Mouse (Mus musculus): ENCODE data around the gene Mov10l1. TPM values are rescaled to one million over a fixed set of nuclear protein-coding genes. Genes with fewer than 3 reads are reported as not detected.
A peak's percentile ranks its signal among the peaks of the same experiment; 100 is the strongest.

The Mov10l1 gene
- total RNA-seq, 2 experiments from 2014 or later, result not detected

DNA sequence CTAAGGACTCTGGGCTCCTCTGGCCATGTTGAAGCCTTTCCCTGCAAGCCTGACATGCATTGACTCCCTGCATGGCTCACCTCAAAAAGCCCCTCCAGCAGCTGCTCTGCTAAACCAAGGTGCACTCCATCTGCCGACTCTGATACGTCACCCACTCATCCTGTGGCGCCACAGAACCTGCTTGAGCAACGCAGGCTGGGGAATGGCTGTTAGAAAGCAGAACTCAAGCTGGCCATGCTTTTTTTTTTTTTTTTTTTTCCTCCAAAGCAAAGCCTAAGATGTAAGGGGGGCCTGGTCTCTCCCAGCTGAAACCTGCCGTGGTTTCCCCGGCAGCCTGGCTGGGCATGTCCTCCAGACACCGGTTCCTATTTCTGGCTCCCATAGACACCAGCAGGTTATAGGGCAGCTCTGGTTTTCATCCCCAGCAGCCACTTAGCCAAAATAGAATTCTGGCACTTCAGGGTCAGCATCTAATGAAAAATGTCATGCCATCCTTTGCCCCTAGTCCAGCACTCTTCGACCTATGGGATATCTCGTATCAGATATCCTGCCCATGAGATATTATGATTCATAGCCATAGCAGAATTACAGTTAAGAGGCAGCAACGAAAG lies 91.4 kb downstream of the Mov10l1 start:
- peak; percentile 43 for ATAC-seq (ENCODE audit: poor library complexity, severe bottlenecking)

DNA sequence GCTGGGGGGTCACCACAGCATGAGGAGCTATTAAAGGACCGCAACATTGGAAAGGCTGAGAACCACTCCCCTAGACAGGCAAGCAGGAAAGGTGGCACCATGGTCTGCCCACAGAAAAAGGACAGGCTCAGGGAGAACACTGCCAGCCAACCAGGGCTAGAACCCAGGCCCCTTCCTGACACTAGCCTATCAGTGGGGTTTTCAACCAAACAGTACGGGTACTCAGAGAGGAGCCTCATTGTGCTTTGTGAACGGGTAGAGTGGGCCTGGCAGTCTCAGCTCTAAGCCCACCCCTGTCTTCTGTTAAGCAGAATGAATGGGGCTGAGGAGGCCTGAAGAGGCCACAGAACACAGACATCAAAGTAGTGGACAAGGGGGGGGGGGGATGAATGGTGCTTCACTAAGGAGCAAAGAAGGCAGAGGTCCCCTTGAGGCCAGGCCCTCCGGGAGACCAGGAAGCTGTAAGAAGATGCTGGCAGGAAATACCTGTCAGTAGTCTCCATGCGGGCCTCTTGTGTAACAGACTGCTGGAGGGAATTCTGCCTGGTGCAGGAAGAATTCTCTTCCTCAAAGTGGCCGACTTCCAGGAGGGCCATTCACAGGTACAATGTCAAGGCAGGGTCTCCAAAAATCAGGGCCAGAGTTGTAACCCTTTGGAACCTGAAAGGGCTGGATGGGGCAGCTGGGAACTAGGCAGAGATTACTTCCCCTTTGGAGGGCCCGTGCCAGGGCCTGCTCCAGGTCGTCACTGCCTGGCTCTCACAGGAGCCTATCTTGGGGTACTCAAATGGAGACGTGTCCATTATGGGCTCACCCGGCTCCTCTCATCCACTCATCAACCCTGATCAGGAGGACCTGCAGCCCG lies 92.1 kb downstream of the Mov10l1 start, which contains the start of gene Trabd:
TSS of gene Trabd (plus strand) at position 512 of the 865 bp plus-strand sequence.
- peak; percentile 30 for ATAC-seq (ENCODE audit: poor library complexity, severe bottlenecking)

DNA sequence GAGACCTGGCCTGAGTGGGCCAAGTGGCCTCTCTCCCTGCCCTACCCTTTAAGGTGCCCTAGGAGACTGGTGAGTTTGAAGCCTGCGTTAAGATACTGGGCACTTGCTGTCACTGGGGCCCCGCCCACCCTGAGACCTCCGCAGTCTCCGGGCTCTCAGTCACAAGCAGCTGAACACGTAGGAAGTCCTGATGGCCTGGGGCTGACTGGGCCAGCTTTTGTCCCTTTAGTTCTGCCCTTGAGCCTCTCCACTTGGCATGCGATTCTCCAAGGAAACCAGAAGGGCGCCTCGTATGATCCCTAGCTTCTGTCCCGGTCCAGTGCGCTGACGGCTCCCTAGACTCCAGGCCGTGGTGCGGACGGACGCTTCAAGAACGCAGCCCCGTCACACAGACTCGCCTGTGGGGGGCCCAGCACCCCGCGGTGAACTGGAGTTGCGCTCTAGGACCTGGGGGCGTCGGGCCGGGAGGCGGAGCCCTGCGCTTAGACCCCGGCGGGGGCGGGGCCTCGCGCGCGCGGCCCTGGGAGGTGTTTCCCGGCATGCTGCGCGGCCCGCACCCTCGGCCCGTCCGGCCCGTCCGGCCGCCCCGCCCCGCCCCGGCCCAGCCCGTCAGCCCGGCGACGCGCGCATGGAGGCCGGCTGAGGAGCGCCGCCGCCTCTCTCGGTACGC lies 92.9 kb downstream of the Mov10l1 start:
- peak; percentile 60 for ATAC-seq (ENCODE audit: poor library complexity, severe bottlenecking)

DNA sequence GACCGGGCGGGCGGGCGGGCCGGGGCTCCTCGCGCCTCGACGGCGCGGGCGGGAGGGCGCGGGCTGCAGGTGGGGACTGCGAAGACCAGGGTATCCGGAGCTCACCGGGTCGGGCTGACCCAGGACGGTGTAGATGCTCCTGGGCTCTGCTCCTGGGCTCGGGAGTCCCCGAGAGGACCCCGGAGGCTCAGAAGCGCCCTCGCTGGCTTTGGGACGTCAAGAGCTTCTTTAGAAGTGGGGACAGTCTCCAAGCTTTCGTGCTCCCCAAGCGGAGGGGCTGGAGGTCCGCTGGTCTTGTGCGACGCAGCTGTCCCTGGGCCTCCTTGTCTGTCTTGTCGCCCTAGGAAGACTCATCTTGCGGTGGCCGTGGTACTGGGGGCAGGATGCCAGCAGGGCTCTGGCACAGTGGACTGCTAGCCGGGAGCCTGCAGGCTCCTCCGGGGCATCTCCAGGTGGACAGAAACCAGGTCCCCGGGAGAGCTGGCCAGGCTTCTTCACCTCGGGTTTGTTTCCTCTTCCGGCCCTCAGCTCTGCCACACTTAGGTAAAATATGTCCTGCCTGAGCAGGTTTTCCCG lies 93.5 kb downstream of the Mov10l1 start:
- no peak for ATAC-seq (ENCODE audit: poor library complexity, severe bottlenecking)

DNA sequence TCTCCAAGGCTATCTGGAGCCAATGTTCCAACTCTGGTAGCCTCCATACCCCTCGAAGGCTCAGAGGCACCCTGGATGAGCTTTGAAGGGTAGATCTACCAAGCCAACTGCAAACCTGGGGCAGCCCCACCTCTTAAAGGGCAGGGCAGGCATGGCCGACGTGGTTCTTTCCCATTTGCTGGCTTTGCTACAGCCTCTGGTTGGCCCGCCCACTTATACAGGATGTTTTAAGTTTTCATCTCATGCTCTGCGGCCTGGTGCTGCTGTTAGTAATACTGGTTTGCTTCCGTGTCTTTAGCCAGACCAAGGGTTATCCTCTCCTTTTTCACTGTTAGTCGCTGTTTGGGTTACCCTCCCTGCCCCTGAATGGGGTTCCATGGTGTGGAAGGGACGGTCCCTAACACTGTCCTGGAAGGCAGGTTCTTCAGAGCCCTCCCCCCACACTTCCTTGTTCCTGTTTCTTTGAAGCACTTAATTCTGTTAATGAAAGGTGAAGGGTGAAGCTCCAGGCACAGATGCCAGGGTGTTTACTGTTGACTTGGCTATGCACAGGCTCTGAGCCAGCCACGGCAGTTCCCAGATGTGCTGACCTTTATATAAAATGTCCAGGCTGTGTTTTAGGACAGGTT lies 95.6 kb downstream of the Mov10l1 start:
- ATAC-seq (ENCODE audit: poor library complexity, severe bottlenecking), result peak; percentile 61

DNA sequence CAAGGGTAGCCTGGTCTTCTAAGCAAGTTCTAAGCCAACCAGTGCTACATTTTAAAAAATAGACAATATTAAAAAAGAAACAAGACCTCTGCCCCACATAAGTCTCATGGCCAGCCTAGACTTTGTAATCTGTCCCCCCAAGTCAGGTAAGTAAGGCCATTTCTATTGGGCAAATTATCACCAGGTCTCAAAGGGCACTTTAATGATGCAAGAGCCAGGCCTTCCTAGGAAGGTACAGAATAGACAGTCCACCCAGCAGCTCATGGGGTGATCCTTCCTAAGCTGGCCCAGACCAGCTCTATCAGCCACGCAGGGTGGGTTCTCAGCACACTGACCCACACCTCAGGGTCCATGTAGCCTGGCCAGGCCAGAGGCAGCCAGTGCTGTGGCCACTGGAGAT lies 101.2 kb downstream of the Mov10l1 start:
- no peak for ATAC-seq (ENCODE audit: poor library complexity, severe bottlenecking)

DNA sequence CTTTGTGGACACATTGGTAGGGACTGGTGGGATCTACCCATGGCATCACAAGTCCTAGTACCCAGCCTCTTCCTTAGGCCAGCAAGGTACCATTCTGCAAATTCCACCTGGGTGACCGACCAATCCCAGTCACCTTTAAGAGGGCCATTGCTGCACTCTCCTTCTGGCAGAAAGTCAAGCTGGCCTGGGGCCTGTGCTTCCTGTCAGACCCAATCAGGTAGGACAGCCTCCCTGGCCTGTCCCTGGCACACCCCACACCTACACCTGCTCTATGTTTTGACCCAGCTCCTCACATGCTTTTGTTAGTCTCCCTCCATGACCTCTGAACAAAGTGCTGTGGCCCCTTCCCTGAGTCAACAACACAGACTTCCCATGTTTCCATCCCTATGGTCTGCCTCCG lies 102.1 kb downstream of the Mov10l1 start:
- ATAC-seq (ENCODE audit: poor library complexity, severe bottlenecking), result no peak

DNA sequence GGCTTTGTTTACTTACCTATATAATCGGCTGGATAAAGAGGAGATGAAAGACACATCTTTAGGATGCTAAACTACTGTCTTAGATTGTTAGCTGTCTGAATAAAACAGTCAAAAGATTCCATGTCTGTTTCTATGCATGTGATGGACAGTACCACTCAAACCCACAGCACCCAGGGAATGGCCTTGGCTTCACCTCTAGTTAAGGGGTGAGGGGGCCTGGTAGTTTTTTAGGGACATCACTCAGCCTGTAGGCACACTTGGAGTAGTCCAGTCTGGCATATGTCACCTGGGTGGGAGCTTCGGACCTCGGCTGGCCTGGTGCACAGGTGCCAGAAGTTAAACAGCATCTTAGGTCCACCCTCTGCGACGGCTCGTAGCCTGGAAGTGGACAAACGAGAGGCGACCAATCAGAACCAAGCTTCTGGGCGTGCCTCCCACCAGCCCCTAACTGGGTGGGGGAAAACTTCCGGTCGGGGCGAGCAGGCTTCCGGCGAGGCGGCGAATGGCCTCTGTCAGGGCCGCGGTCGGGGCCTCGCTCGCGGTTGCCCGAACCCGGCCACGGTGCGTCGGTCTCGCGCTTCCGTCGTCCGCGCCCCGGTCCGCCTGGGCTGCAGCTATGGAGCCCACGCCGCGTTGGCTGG lies 106.0 kb downstream of the Mov10l1 start, which contains the start of gene Selenoo:
TSS of gene Selenoo (plus strand) at position 478 of the 641 bp plus-strand sequence.
- peak; percentile 97 for ATAC-seq (ENCODE audit: poor library complexity, severe bottlenecking)

DNA sequence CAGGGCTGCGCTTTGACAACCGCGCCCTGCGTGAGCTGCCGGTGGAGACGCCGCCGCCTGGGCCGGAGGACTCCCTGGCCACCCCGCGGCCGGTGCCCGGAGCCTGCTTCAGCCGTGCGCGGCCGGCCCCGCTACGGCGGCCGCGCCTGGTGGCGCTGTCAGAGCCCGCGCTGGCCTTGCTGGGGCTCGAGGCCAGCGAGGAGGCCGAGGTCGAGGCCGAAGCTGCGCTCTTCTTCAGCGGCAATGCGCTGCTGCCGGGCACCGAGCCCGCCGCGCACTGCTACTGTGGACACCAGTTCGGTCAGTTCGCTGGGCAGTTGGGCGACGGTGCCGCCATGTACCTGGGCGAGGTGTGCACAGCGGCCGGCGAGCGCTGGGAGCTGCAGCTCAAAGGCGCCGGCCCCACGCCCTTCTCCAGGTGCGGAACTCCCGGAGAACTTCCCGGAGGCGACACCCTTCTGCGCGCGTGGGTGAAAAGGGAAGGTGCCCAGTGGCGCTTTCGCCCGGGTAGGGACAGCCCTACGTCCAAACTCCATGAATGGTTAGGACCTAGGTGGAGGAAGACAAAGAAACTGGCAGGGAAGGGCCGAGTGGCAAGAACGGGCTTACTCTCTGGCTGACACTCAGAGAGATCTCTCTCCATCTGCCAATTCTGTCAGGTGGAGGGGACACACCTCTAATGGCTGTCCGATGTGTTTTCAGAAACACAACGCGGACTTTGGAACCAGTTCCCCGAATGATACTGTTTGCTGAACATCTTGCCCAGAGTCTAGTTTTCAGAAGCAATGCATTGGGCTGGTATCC lies 106.7 kb downstream of the Mov10l1 start:
- peak; percentile 25 for ATAC-seq (ENCODE audit: poor library complexity, severe bottlenecking)

DNA sequence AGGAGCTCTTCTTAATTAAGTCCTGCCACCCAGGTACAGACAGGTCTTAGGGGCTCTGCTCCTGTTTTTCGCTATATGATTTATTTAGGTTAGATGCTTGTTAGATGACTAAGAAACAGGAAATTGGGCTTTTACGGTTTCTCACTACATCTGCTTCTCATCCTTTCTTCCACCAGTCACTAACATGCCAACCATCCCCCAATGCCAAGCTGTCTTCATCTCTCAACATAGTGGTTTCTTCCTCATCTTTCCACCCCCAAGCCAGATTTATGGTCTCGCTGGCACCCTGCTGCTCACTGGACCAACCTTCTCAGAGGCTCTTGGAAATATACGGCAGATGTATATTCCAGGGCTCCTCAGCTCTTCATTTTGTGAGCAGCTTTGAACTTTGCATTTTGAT lies 108.0 kb downstream of the Mov10l1 start:
- ATAC-seq (ENCODE audit: poor library complexity, severe bottlenecking), result no peak

DNA sequence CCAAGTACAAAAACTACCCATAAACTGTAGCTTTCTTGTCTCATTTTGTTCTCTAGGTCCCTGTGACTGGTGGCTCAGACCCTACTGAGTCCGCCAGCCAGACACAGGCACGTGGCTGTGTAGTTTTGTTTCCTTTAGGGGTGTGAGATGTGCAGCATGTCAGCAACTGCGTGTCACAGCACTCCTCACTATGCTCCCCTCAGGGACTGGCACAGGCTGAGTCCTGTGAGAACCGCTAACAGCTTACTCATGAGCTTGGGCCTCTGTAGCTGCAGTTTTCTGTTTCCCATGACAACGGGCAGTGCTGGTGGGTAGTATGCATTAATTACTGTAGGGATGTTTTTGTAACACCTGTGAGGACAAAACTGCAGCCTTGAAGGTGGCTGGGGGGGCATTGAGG lies 109.5 kb downstream of the Mov10l1 start:
- no peak for ATAC-seq (ENCODE audit: poor library complexity, severe bottlenecking)

DNA sequence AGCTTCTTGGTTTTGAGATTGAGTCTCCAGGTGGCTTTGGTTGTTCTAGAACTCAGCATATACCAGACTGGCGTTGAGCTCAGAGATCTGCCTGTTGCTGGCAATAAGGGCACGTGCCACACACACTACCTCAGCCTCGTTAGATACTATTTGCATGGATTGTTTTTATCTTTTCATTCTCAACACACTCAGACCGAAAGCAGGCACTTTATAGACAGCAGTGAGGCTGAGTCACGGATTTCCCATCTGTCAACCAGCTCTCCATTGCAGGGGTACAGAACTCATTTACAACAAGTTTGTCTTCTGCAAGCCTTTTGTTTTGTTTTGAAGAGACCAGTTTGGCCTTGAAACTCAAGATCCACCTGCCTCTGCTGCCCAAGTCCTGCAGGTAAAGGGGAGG lies 114.7 kb downstream of the Mov10l1 start:
- ATAC-seq (ENCODE audit: poor library complexity, severe bottlenecking), result no peak

DNA sequence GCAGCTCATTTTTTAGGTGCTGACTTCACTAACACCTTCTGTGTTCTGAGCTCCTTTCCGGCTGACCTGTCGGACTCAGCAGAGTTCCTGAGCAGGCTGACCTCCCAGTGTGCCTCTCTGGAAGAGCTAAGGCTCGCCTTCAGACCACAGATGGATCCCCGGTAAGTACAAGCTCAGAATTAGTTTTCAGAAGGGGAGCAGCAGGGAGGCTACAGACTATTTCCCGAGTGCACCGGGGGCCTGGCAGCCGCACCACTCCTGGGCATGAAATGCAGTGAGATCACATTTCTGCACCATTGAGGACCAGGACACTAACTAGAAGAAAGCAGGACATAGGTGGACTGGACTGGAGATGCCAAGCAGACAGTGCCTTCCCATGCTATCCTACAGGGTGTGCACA lies 115.9 kb downstream of the Mov10l1 start:
- no peak for ATAC-seq (ENCODE audit: poor library complexity, severe bottlenecking)

DNA sequence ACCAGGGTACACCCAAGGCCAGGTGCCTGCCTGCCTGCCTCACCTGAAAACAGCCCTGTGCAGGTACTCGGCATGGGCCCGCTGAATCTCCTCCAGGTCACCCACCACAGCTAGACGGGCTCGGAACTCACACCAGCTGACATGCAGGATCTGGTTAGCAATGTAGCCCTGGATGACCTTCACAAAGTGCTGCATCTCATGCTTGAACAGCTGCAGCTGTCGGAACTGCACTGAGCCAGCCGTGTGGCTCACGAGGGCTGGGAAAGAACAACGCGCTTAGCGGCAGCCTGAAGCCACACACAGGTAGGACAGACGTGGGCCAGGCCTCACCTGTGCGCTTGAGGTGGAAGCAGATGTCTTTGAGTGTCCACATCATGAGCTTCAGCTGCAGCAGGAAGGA lies 118.1 kb downstream of the Mov10l1 start:
- ATAC-seq (ENCODE audit: poor library complexity, severe bottlenecking), result no peak

DNA sequence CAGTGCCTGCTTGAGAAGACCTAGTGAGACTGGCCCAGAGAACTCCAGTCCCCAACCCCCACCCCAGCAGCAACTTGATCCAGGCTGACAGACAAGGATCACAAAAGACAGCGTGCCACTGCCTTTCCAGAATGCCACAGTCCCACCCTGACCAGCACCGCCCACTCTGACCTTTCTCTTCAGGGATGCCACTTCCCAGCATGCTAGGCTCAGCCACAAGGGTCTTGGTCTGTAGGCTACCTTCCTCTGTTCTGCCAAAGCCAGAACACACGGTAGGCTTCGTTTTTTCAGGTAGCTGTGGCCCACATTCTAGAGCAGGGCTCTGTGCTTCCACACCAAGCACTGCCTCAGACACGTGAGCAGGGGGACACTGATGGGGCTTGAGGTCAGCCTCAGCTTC lies 119.9 kb downstream of the Mov10l1 start:
- ATAC-seq (ENCODE audit: poor library complexity, severe bottlenecking), result no peak

DNA sequence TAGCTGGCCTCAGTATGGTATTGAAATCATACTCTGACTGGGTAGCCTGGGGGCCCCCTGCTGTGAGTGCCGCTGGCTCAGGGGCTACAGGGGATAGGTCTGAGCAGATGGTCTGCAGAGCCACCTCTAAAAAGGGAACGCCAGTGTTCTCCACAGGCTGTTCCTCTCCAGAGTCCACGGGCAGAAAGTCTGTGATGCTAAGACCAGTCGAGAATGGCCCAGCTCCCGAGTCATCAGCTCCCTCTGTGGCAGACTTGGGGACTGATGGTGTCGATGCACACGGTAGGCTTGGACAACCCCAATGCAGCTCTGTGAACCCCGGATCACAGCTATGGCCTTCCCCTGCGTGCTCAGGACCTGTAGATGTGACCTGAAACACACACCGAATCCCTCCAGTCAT lies 121.2 kb downstream of the Mov10l1 start:
- ATAC-seq (ENCODE audit: poor library complexity, severe bottlenecking), result no peak

DNA sequence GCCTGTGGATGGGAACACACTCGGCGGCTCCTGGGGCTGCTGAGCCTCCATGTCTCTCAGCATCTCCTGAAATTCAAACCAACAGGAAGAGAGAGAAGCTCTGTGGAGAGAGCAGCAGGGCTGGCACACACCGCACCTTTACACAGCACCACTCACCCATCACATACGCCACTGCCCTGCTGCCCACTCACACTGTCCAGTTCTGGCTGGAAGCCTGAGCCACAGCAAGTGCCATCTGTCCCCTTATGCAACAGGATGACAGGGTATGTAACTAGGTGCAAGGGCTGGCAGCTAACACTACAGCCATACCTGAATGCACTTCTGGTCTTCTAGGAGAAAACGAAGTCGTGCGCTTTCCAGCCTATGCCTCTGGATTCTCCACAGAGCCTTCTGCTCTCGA lies 121.7 kb downstream of the Mov10l1 start:
- ATAC-seq (ENCODE audit: poor library complexity, severe bottlenecking), result no peak
